Mouse (Mus musculus): Measurements from ENCODE around the gene Rwdd3. TPM values are rescaled to one million over a fixed set of nuclear protein-coding genes. Genes with fewer than 3 reads are reported as not detected.

Rwdd3 gene
- polyA plus RNA-seq (2014; fragmentation: Nextera tagmentation; extraction: Ambion mirVana), result 4.3 and 4.4 TPM in 2 replicates

- peak within 1 kb of the TSS; percentile 70 for H3K27ac ChIP-seq (ENCODE audit: low read depth, low read length)
- peak; percentile 90 for ATAC-seq (replicated peaks; ENCODE audit: insufficient number of reproducible peaks, low FRiP score, low TSS enrichment)
- peak within 1 kb of the TSS; percentile 75 for H3K4me3 ChIP-seq (ENCODE audit: low read depth, low read length)
- WGBS (ENCODE audit: insufficient replicate concordance), result 1% methylated on average over 40 of the region's 40 CpGs
- peak within 1 kb of the TSS; percentile 87 for H3K4me2 ChIP-seq
- H3K9ac ChIP-seq (ENCODE audit: low read depth, low read length), result peak within 1 kb of the TSS; percentile 82
- H3K36me3 ChIP-seq (ENCODE audit: control insufficient read depth, insufficient read depth, low read length), result no peaks in the 10 kb centered on the region
- no peaks in the 10 kb centered on the region for H3K4me1 ChIP-seq (ENCODE audit: control insufficient read depth, insufficient read depth, low read length)
- no peaks in the 10 kb centered on the region for H3K9me3 ChIP-seq (replicated peaks; ENCODE audit: control insufficient read depth, low read length)
- no peaks in the 10 kb centered on the region for H3K27me3 ChIP-seq (ENCODE audit: control insufficient read depth, insufficient read depth, low read length)
Measured at GRCm38 (mm10) chr3:121171243-121171871, at the start of gene Rwdd3. TSS of gene Rwdd3 (minus strand) at chr3:121171695.

- 88% methylated on average over 6 of the region's 6 CpGs for WGBS (ENCODE audit: insufficient replicate concordance)
- H3K36me3 ChIP-seq (ENCODE audit: control insufficient read depth, insufficient read depth, low read length), result no peaks in the 10 kb centered on the region
- peaks cover 6% of the 10 kb centered on the region for H3K4me1 ChIP-seq (ENCODE audit: control insufficient read depth, insufficient read depth, low read length)
- no peak overlapping the region for H3K9ac ChIP-seq (ENCODE audit: low read depth, low read length)
- no peak overlapping the region for H3K27ac ChIP-seq (ENCODE audit: low read depth, low read length)
- H3K27me3 ChIP-seq (ENCODE audit: control insufficient read depth, insufficient read depth, low read length), result no peaks in the 10 kb centered on the region
- no peak overlapping the region for H3K4me2 ChIP-seq
- no peak overlapping the region for H3K4me3 ChIP-seq (ENCODE audit: low read depth, low read length)
- ATAC-seq (replicated peaks; ENCODE audit: insufficient number of reproducible peaks, low FRiP score, low TSS enrichment), result no peak
- H3K9me3 ChIP-seq (replicated peaks; ENCODE audit: control insufficient read depth, low read length), result no peaks in the 10 kb centered on the region
Measured at GRCm38 (mm10) chr3:121217011-121217410, 45.5 kb upstream of the Rwdd3 start.

GRCm38 (mm10) chr3:121213501-121213900 is 42.0 kb upstream of the Rwdd3 start:
- ATAC-seq (replicated peaks; ENCODE audit: insufficient number of reproducible peaks, low FRiP score, low TSS enrichment), result no peak
- 73% methylated on average over 3 of the region's 3 CpGs for WGBS (ENCODE audit: insufficient replicate concordance)

GRCm38 (mm10) chr3:121212156-121212555 is 40.7 kb upstream of the Rwdd3 start:
- Histone ChIP-seq H3K27me3 (ENCODE audit: control insufficient read depth, insufficient read depth, low read length) (no peaks in the 10 kb centered on the region), H3K4me2 (no peak overlapping the region), H3K4me1 (ENCODE audit: control insufficient read depth, insufficient read depth, low read length) (no peaks in the 10 kb centered on the region), H3K36me3 (ENCODE audit: control insufficient read depth, insufficient read depth, low read length) (no peaks in the 10 kb centered on the region), H3K9ac (ENCODE audit: low read depth, low read length) (no peak overlapping the region), H3K4me3 (ENCODE audit: low read depth, low read length) (no peak overlapping the region), H3K9me3 (replicated peaks; ENCODE audit: control insufficient read depth, low read length) (no peaks in the 10 kb centered on the region), H3K27ac (ENCODE audit: low read depth, low read length) (no peak overlapping the region)
- WGBS (ENCODE audit: insufficient replicate concordance), result 18% methylated on average over 1 of the region's 1 CpGs
- no peak for ATAC-seq (replicated peaks; ENCODE audit: insufficient number of reproducible peaks, low FRiP score, low TSS enrichment)

More at GRCm38 (mm10) chr3:121213501-121213900, 42.0 kb upstream of the Rwdd3 start:
- Histone ChIP-seq H3K9me3 (replicated peaks; ENCODE audit: control insufficient read depth, low read length) (no peaks in the 10 kb centered on the region), H3K27ac (ENCODE audit: low read depth, low read length) (no peak overlapping the region), H3K4me1 (ENCODE audit: control insufficient read depth, insufficient read depth, low read length) (no peaks in the 10 kb centered on the region), H3K9ac (ENCODE audit: low read depth, low read length) (no peak overlapping the region), H3K36me3 (ENCODE audit: control insufficient read depth, insufficient read depth, low read length) (no peaks in the 10 kb centered on the region), H3K27me3 (ENCODE audit: control insufficient read depth, insufficient read depth, low read length) (no peaks in the 10 kb centered on the region), H3K4me2 (no peak overlapping the region), H3K4me3 (ENCODE audit: low read depth, low read length) (no peak overlapping the region)

- Histone ChIP-seq H3K36me3 (ENCODE audit: control insufficient read depth, insufficient read depth, low read length) (no peaks in the 10 kb centered on the region), H3K9me3 (replicated peaks; ENCODE audit: control insufficient read depth, low read length) (no peaks in the 10 kb centered on the region), H3K4me1 (ENCODE audit: control insufficient read depth, insufficient read depth, low read length) (no peaks in the 10 kb centered on the region), H3K27me3 (ENCODE audit: control insufficient read depth, insufficient read depth, low read length) (no peaks in the 10 kb centered on the region), H3K27ac (ENCODE audit: low read depth, low read length) (no peak overlapping the region), H3K9ac (ENCODE audit: low read depth, low read length) (no peak overlapping the region), H3K4me2 (no peak overlapping the region), H3K4me3 (ENCODE audit: low read depth, low read length) (no peak overlapping the region)
- no peak for ATAC-seq (replicated peaks; ENCODE audit: insufficient number of reproducible peaks, low FRiP score, low TSS enrichment)
- WGBS (ENCODE audit: insufficient replicate concordance), result 88% methylated on average over 5 of the region's 5 CpGs
Measured at GRCm38 (mm10) chr3:121208994-121209393, 37.5 kb upstream of the Rwdd3 start.

- Histone ChIP-seq H3K27me3 (ENCODE audit: control insufficient read depth, insufficient read depth, low read length) (no peaks in the 10 kb centered on the region), H3K4me3 (ENCODE audit: low read depth, low read length) (no peak overlapping the region), H3K4me1 (ENCODE audit: control insufficient read depth, insufficient read depth, low read length) (no peaks in the 10 kb centered on the region), H3K36me3 (ENCODE audit: control insufficient read depth, insufficient read depth, low read length) (no peaks in the 10 kb centered on the region), H3K4me2 (no peak overlapping the region), H3K9me3 (replicated peaks; ENCODE audit: control insufficient read depth, low read length) (no peaks in the 10 kb centered on the region), H3K27ac (ENCODE audit: low read depth, low read length) (no peak overlapping the region), H3K9ac (ENCODE audit: low read depth, low read length) (no peak overlapping the region)
- no peak for ATAC-seq (replicated peaks; ENCODE audit: insufficient number of reproducible peaks, low FRiP score, low TSS enrichment)
- 89% methylated on average over 19 of the region's 19 CpGs for WGBS (ENCODE audit: insufficient replicate concordance)
Measured at GRCm38 (mm10) chr3:121206202-121206882, 34.8 kb upstream of the Rwdd3 start.

- Histone ChIP-seq H3K27me3 (ENCODE audit: control insufficient read depth, insufficient read depth, low read length) (no peaks in the 10 kb centered on the region), H3K4me3 (ENCODE audit: low read depth, low read length) (no peak overlapping the region), H3K9ac (ENCODE audit: low read depth, low read length) (no peak overlapping the region), H3K4me2 (no peak overlapping the region), H3K27ac (ENCODE audit: low read depth, low read length) (no peak overlapping the region), H3K4me1 (ENCODE audit: control insufficient read depth, insufficient read depth, low read length) (no peaks in the 10 kb centered on the region), H3K36me3 (ENCODE audit: control insufficient read depth, insufficient read depth, low read length) (no peaks in the 10 kb centered on the region), H3K9me3 (replicated peaks; ENCODE audit: control insufficient read depth, low read length) (no peaks in the 10 kb centered on the region)
- WGBS (ENCODE audit: insufficient replicate concordance), result 83% methylated on average over 2 of the region's 2 CpGs
- no peak for ATAC-seq (replicated peaks; ENCODE audit: insufficient number of reproducible peaks, low FRiP score, low TSS enrichment)
Measured at GRCm38 (mm10) chr3:121202638-121203037, 31.1 kb upstream of the Rwdd3 start.

GRCm38 (mm10) chr3:121201012-121201747 is 29.7 kb upstream of the Rwdd3 start:
- WGBS (ENCODE audit: insufficient replicate concordance), result 41% methylated on average over 11 of the region's 11 CpGs
- Histone ChIP-seq H3K27me3 (ENCODE audit: control insufficient read depth, insufficient read depth, low read length) (no peaks in the 10 kb centered on the region), H3K4me3 (ENCODE audit: low read depth, low read length) (no peak overlapping the region), H3K27ac (ENCODE audit: low read depth, low read length) (no peak overlapping the region), H3K9me3 (replicated peaks; ENCODE audit: control insufficient read depth, low read length) (no peaks in the 10 kb centered on the region), H3K4me2 (no peak overlapping the region), H3K4me1 (ENCODE audit: control insufficient read depth, insufficient read depth, low read length) (no peaks in the 10 kb centered on the region), H3K9ac (ENCODE audit: low read depth, low read length) (no peak overlapping the region), H3K36me3 (ENCODE audit: control insufficient read depth, insufficient read depth, low read length) (no peaks in the 10 kb centered on the region)
- peak; percentile 81 for ATAC-seq (replicated peaks; ENCODE audit: insufficient number of reproducible peaks, low FRiP score, low TSS enrichment)
